Mouse (Mus musculus): ENCODE measurements at regions not wholly inside any gene's neighbourhood (a gene's known extent, or its start where the extent isn't known, plus 50 kb on each side); places are given as distances from the start of the nearest gene placed in this dataset.
"Not testable (repeated sequence)": the region's sequence is repeated elsewhere in the genome, so short reads cannot be mapped to it uniquely, and the experiment has no call there.

DNA sequence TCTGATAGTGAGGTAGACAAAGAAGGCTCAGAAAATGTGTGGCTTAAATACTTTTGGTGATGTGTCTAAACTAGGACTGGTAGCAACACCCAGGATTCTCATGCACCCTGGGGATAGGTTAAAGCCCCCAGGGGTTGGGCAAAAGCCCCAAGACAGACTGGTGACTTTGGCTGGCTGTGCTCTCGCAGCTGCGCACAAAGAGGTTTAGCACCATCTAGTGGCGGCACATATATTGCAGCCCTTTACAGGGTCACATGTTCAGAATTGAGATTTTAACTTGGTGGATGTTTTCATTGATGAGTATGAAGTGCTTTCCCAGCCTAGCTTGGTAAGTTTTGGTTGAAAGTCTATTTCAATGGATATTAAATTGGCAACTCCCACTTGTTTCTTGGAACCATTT is 167.3 kb downstream of the Gm44 start:
- peak; percentile 3 for DNase-seq

DNA sequence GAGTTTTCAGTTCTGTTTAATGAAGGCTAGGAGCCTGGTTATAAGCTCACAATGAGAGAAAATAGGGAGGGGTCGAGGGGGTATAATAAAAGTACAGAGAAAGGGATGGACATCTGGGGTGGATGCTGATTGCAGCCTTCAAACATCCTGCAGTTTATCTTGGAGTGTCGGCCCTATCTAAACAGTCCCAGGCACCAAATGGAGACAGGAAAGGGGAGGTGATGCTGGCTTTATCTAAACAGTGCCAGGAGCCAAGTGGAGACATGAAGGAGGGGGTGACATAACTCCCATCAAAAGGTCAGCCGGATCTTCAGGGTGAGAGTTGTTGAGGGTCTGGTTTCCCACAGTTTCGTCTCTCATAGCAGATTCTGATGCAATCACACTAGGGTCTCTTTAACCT is 193.2 kb downstream of the Gm44 start:
- DNase-seq, result not testable (repeated sequence)

Measured in thymus, postnatal 14 days (tissue).